Mouse (Mus musculus) ES-E14 (cell line): Measurements from ENCODE around the gene Gm26938. TPM values are rescaled to one million over a fixed set of nuclear protein-coding genes. Genes with fewer than 3 reads are reported as not detected.

Experiments used
- DNase-seq: peaks from one replicate; pipeline ENCODE4 v3.0.0-alpha.2; 2013; ENCODE audit warnings: low read depth, low spot score
- H3K27ac ChIP-seq: 2 replicates; pipeline ENCODE4 v1.5.1; 2012; ENCODE audit warnings: low read depth, mild to moderate bottlenecking, low read length, moderate library complexity, mixed read lengths; ENCODE audit not compliant: poor library complexity, insufficient read depth, severe bottlenecking
- H3K36me3 ChIP-seq: 2 replicates; pipeline ENCODE4 v1.6.1; 2012; ENCODE audit warnings: mild to moderate bottlenecking, low read length, moderate library complexity, mixed read lengths; ENCODE audit not compliant: control insufficient read depth, poor library complexity, insufficient read depth, severe bottlenecking
- H3K4me1 ChIP-seq, 2 experiments: fragments of 150-350 bp in 1 of 2; sonication (generic) in 1 of 2; 2 replicates each; pipeline ENCODE4 v1.6.1; 2012; ENCODE audit warnings: low read length in 2 of 2, mild to moderate bottlenecking in 1 of 2, mixed read lengths in 1 of 2; ENCODE audit not compliant: control insufficient read depth in 2 of 2, insufficient read depth in 2 of 2, poor library complexity in 1 of 2
- H3K4me3 ChIP-seq, 2 experiments: fragments of 150-350 bp in 1 of 2; sonication (generic) in 1 of 2; 2 replicates each; pipeline ENCODE4 v1.5.1; 2012; ENCODE audit warnings: low read length in 2 of 2, low read depth in 1 of 2, mild to moderate bottlenecking in 1 of 2, mixed read lengths in 1 of 2; ENCODE audit not compliant: insufficient read depth in 1 of 2, poor library complexity in 1 of 2, severe bottlenecking in 1 of 2
- H3K9ac ChIP-seq: 2 replicates; pipeline ENCODE4 v1.6.1; 2012; ENCODE audit warnings: low read depth, mild to moderate bottlenecking, low read length, mixed read lengths; ENCODE audit not compliant: poor library complexity, insufficient read depth, severe bottlenecking
- H3K9me3 ChIP-seq: fragments of 150-350 bp; sonication (generic); 2 replicates; pipeline ENCODE4 v1.6.1; 2012; ENCODE audit warnings: low read depth, mild to moderate bottlenecking, low read length; ENCODE audit not compliant: control insufficient read depth, insufficient read depth
- CHD2 ChIP-seq: IDR thresholded peaks from 2 replicates; pipeline ENCODE4 v1.6.1; 2014; ENCODE audit warnings: mild to moderate bottlenecking, low read depth, low read length, inconsistent platforms
- HCFC1 ChIP-seq: IDR thresholded peaks from 2 replicates; pipeline ENCODE4 v1.6.1; 2012; ENCODE audit warnings: low read length, inconsistent platforms, borderline replicate concordance; ENCODE audit not compliant: insufficient read depth
- MAFK ChIP-seq: IDR thresholded peaks from 2 replicates; pipeline ENCODE4 v1.6.1; 2014; ENCODE audit warnings: mild to moderate bottlenecking, low read depth, low read length, inconsistent platforms; ENCODE audit not compliant: insufficient read depth
- ZC3H11A ChIP-seq: IDR thresholded peaks from 2 replicates; pipeline ENCODE4 v1.6.1; 2012; ENCODE audit warnings: low read depth, mild to moderate bottlenecking, inconsistent platforms, low read length, borderline replicate concordance
- ZNF384 ChIP-seq: IDR thresholded peaks from 2 replicates; pipeline ENCODE4 v1.6.1; 2012; ENCODE audit warnings: low read depth, low read length, inconsistent platforms
- in situ Hi-C, 2 experiments: fragments of 600-800 bp; cut with MboI; formaldehyde crosslinking; loops; one replicate each; pipeline ENCODE4 v1.15.1; 2025; ENCODE audit warnings: low sequenced_read_pairs in 2 of 2, inconsistent platforms in 1 of 2; ENCODE audit not compliant: unreplicated experiment in 2 of 2
- total RNA-seq: library from RNA; depleted of rRNA; stranded (reverse); fragments of 300-350 nt; gene quantifications from 2 replicates; pipeline ENCODE4 v1.2.3, GENCODE M21; 2012

Gene Gm26938
- total RNA-seq, 1 experiment, result not detected

GRCm38 (mm10) chr5:139794137-139794536 lies 32.1 kb downstream of the Gm26938 start:
- DNase-seq, result no peak
- Histone ChIP-seq H3K9ac (no peak overlapping the region), H3K27ac (no peak overlapping the region), H3K4me3 (no peak overlapping the region), H3K4me1 (peaks cover 3 to 23% of the 10 kb centered on the region in 2 experiments; a peak in 1 of 4 replicates), H3K9me3 (no peaks in the 10 kb centered on the region), H3K36me3 (peaks cover 2% of the 10 kb centered on the region; the same call in 1 of the 2 replicates)
- TF ChIP-seq ZC3H11A (no peak), MAFK (no peak), ZNF384 (no peak)
- in situ Hi-C loops, result no loop called here

GRCm38 (mm10) chr5:139793338-139794089 lies 32.7 kb downstream of the Gm26938 start:
- no peak overlapping the region for H3K4me3 ChIP-seq
- DNase-seq, result no peak
- no peak overlapping the region for H3K9ac ChIP-seq
- peaks cover 3 to 23% of the 10 kb centered on the region in 2 experiments; a peak in 1 of 4 replicates for H3K4me1 ChIP-seq
- TF ChIP-seq CHD2 (no peak), ZNF384 (no peak), HCFC1 (no peak), ZC3H11A (no peak), MAFK (no peak)
- in situ Hi-C loops, result no loop called here
- peaks cover 2% of the 10 kb centered on the region; the same call in 1 of the 2 replicates for H3K36me3 ChIP-seq
- H3K27ac ChIP-seq, result no peak overlapping the region
- H3K9me3 ChIP-seq, result no peaks in the 10 kb centered on the region

GRCm38 (mm10) chr5:139792966-139793337 lies 33.3 kb downstream of the Gm26938 start:
- in situ Hi-C loops, result no loop called here
- no peaks in the 10 kb centered on the region for H3K9me3 ChIP-seq
- TF ChIP-seq ZC3H11A (no peak), MAFK (no peak), ZNF384 (no peak), HCFC1 (no peak), CHD2 (no peak)
- H3K4me3 ChIP-seq, result no peak overlapping the region
- no peak overlapping the region for H3K27ac ChIP-seq
- DNase-seq, result no peak
- H3K9ac ChIP-seq, result no peak overlapping the region
- peaks cover 3 to 21% of the 10 kb centered on the region in 2 experiments; a peak in 1 of 4 replicates for H3K4me1 ChIP-seq
- H3K36me3 ChIP-seq, result peaks cover 2% of the 10 kb centered on the region; the same call in 1 of the 2 replicates

- H3K27ac ChIP-seq, result peak overlapping the region; percentile 0; the same call in 1 of the 2 replicates
- H3K36me3 ChIP-seq, result peaks cover under 1% of the 10 kb centered on the region; the same call in 1 of the 2 replicates
- H3K4me1 ChIP-seq, result peaks cover 3 to 20% of the 10 kb centered on the region in 2 experiments; a peak in 2 of 4 replicates
- no peaks in the 10 kb centered on the region for H3K9me3 ChIP-seq
- peak overlapping the region; percentile 86 for H3K9ac ChIP-seq
- TF ChIP-seq CHD2 (no peak), HCFC1 (no peak), ZC3H11A (no peak), ZNF384 (no peak), MAFK (no peak)
- no peak for DNase-seq
- H3K4me3 ChIP-seq, result peak overlapping the region; percentile 68 to 92
- in situ Hi-C loops, result no loop called here
Observed at GRCm38 (mm10) chr5:139792159-139792775, 33.9 kb downstream of the Gm26938 start.
